Mouse (Mus musculus) lung, embryonic 14.5 days (tissue): ENCODE measurements around the gene Tgoln1. TPM values are rescaled to one million over a fixed set of nuclear protein-coding genes. Genes with fewer than 3 reads are reported as not detected.
A peak's percentile ranks its signal among the peaks of the same experiment; 100 is the strongest.

Source experiments
- ATAC-seq: fragments of 200-750 bp; cut with Nextera tagmentation; 2 replicates; pipeline ENCODE4 v1.8.0; 2017; ENCODE audit warnings: mild to moderate bottlenecking, moderate TSS enrichment, moderate library complexity; ENCODE audit not compliant: insufficient read depth
- DNase-seq: peaks from one replicate; pipeline ENCODE4 v3.0.0-alpha.2; 2015
- H3K27ac ChIP-seq: fragments of 300-500 bp; sonication (generic); 2 replicates; pipeline ENCODE4 v1.5.1; 2014; ENCODE audit warnings: low read depth, mild to moderate bottlenecking, moderate library complexity
- H3K27me3 ChIP-seq: fragments of 300-500 bp; sonication (generic); 2 replicates; pipeline ENCODE4 v1.6.1; 2014; ENCODE audit warnings: low read length, control low read depth; ENCODE audit not compliant: insufficient read depth
- H3K36me3 ChIP-seq: fragments of 300-500 bp; sonication (generic); 2 replicates; pipeline ENCODE4 v1.6.1; 2014; ENCODE audit warnings: control low read depth; ENCODE audit not compliant: insufficient read depth
- H3K4me1 ChIP-seq: fragments of 300-500 bp; sonication (generic); 2 replicates; pipeline ENCODE4 v1.6.1; 2014; ENCODE audit warnings: antibody characterized with exemption, control low read depth; ENCODE audit not compliant: insufficient read depth
- H3K4me2 ChIP-seq: fragments of 300-500 bp; sonication (generic); 2 replicates; pipeline ENCODE4 v1.6.1; 2014; ENCODE audit warnings: mild to moderate bottlenecking
- H3K4me3 ChIP-seq: fragments of 300-500 bp; sonication (generic); 2 replicates; pipeline ENCODE4 v1.5.1; 2014; ENCODE audit warnings: low read depth, low read length
- H3K9ac ChIP-seq: fragments of 300-500 bp; sonication (generic); 2 replicates; pipeline ENCODE4 v1.6.1; 2014
- H3K9me3 ChIP-seq: fragments of 300-500 bp; sonication (generic); 2 replicates; pipeline ENCODE4 v1.6.1; 2016; ENCODE audit warnings: low read depth, low read length, control low read depth
- CTCF ChIP-seq: IDR thresholded peaks from 2 replicates; pipeline ENCODE4 v1.5.1; 2016; ENCODE audit warnings: antibody characterized with exemption, low read depth
- WGBS: fragments of 180-500 bp; shearing (Covaris S2); extraction: QIAGEN DNeasy Blood & Tissue Kit; methylation state at CpG from one replicate; pipeline ENCODE4 v1.1.7; 2014; 5-methylcytosine and 5-hydroxymethylcytosine counted together
- polyA plus RNA-seq: library from polyadenylated mRNA; unstranded; fragments of >200 nt; fragmentation: Nextera tagmentation; extraction: Ambion mirVana; gene quantifications from 2 replicates; pipeline ENCODE4 v1.2.1, GENCODE M21; 2014

Gene Tgoln1
- polyA plus RNA-seq, 1 experiment from 2014 or later, result 40.4 TPM

DNA sequence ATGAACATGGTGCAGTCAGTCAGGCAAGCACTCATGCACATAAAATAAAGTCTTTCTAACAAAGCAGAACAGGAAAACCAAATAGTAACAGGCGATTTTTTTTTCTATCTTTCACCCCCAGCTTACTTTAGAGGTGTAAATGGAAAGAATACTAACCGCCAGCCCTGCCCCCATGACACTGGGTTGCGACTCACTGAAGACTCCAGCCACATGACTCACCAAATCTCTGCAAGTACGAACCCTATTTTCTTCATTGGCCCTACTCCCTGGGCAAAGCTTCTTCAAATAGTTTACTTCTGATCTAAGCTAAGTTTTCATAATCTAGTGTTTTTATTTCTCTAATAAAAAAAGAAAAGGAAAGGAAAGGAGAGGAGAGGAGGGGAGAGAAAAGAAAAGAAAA is 27.8 kb upstream of the Tgoln1 start:
- H3K4me3 ChIP-seq, result no peak overlapping the region
- no peak overlapping the region for H3K9ac ChIP-seq
- H3K27me3 ChIP-seq, result no peaks in the 10 kb centered on the region
- no peak for DNase-seq
- TF ChIP-seq CTCF, result no peak
- H3K27ac ChIP-seq, result no peak overlapping the region
- H3K36me3 ChIP-seq, result peaks cover 5% of the 10 kb centered on the region; the same call in 1 of the 2 replicates
- no peaks in the 10 kb centered on the region for H3K9me3 ChIP-seq
- no peak for ATAC-seq
- no peaks in the 10 kb centered on the region for H3K4me1 ChIP-seq
- WGBS, result 70% methylated on average over 4 of the region's 4 CpGs
- no peak overlapping the region for H3K4me2 ChIP-seq

DNA sequence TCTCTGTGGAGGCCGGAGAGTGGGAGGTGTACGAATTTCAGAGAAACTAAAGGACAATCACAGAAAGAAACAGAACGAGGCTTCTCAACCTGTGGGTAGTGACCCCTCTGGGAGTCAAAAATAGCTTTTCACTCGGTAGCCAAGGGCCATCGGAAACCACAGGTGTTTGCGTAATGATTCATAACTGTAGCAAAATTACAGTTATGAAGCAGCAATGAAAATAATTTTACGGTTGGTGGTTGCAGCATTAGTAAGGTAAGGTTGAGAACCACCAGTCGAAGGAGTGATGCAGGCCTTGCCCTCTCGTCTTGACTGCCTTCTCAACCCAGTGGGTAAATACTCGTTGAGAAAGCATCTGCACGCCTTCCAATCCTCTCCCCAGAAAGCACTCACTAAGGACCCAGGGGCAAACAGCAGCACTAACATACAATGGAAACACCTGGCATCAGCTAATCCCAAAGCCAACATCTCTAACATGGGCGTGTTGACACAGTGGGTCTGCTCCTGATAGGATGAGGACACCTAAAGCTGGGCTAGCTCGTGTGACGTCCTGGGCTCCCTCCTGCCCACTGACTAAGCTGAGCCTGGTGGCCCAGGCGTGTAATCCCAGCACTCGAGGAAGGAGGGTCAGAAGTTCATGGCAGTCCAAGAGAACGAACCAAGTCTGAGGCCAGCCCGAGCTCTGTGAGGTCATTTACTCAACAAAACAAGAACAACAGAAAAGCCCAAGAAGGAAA is 24.6 kb upstream of the Tgoln1 start:
- no peak overlapping the region for H3K4me3 ChIP-seq

DNA sequence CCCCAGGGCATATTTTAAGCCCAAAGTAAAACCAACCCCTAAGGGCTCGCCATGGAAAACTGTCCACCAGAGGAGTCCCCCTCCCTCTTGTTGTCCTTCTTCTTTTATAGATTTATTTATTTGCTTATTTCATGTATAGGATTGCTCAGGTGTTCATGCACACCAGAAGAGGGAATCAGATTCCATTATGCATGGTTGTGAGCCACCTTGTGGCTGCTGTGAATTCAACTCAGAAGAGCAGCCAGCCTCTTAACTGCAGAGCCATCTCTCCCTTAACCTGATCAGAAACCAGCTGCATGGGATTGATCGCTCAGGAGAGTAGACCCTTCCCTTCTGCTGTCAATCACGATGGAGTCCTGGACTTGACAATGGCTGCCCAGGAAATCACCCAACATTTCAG is 20.1 kb upstream of the Tgoln1 start:
- no peak for ATAC-seq
- 76% methylated on average over 3 of the region's 3 CpGs for WGBS
- Histone ChIP-seq H3K4me3 (no peak overlapping the region), H3K36me3 (peaks cover 15% of the 10 kb centered on the region), H3K4me2 (no peak overlapping the region), H3K27me3 (no peaks in the 10 kb centered on the region), H3K4me1 (no peaks in the 10 kb centered on the region), H3K9me3 (no peaks in the 10 kb centered on the region), H3K9ac (no peak overlapping the region), H3K27ac (no peak overlapping the region)
- no peak for DNase-seq
- peak; percentile 37 for TF ChIP-seq CTCF

More for the DNA sequence above, 24.6 kb upstream of the Tgoln1 start:
- Histone ChIP-seq H3K27ac (peak overlapping the region; percentile 48), H3K4me1 (no peaks in the 10 kb centered on the region), H3K27me3 (no peaks in the 10 kb centered on the region), H3K4me2 (no peak overlapping the region), H3K9me3 (no peaks in the 10 kb centered on the region), H3K36me3 (no peaks in the 10 kb centered on the region), H3K9ac (no peak overlapping the region)
- peak; percentile 26 for DNase-seq
- peak; percentile 57 for ATAC-seq
- WGBS, result 64% methylated on average over 18 of the region's 18 CpGs
- TF ChIP-seq CTCF, result no peak

GRCm38 (mm10) chr6:72635760-72636431 is 19.1 kb upstream of the Tgoln1 start:
- 35% methylated on average over 12 of the region's 12 CpGs for WGBS
- peak overlapping the region; percentile 24; the same call in 1 of the 2 replicates for H3K4me2 ChIP-seq
- peaks cover 24% of the 10 kb centered on the region for H3K36me3 ChIP-seq
- peak; percentile 87 for ATAC-seq
- no peaks in the 10 kb centered on the region for H3K4me1 ChIP-seq
- peak; percentile 75 for TF ChIP-seq CTCF
- no peak overlapping the region for H3K4me3 ChIP-seq
- H3K27ac ChIP-seq, result peak overlapping the region; percentile 25; the same call in 1 of the 2 replicates
- DNase-seq, result peak; percentile 93
- no peak overlapping the region for H3K9ac ChIP-seq
- no peaks in the 10 kb centered on the region for H3K9me3 ChIP-seq
- H3K27me3 ChIP-seq, result no peaks in the 10 kb centered on the region

- no peaks in the 10 kb centered on the region for H3K4me1 ChIP-seq
- peaks cover 39% of the 10 kb centered on the region for H3K36me3 ChIP-seq
- DNase-seq (no peak), ATAC-seq (no peak)
- H3K27ac ChIP-seq, result no peak overlapping the region
- no peaks in the 10 kb centered on the region for H3K9me3 ChIP-seq
- no peak overlapping the region for H3K4me3 ChIP-seq
- no peak overlapping the region for H3K4me2 ChIP-seq
- no peaks in the 10 kb centered on the region for H3K27me3 ChIP-seq
- WGBS, result 55% methylated on average over 10 of the region's 10 CpGs
- no peak overlapping the region for H3K9ac ChIP-seq
- no peak for TF ChIP-seq CTCF
Measured at GRCm38 (mm10) chr6:72634311-72634710, 17.5 kb upstream of the Tgoln1 start.

DNA sequence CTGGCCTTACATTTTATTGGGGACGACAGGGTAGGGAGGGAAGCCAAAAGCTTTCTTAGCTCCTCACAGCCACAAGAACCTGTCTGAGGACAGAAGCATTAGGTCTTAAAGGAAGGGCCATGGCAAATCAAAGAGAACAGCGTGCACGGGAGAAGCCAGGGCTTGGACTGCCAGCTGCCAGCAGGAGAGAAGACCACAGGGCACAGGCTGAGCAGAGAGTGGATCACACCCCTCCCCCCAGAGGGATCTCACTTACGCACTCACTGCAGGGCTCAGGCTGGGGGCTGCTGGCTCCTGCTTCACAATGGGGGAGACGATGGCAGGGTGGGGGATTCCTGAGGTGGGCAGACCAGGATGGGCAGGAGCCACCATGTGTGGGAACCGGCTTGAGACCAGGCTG is 14.9 kb upstream of the Tgoln1 start:
- peaks cover 57% of the 10 kb centered on the region for H3K36me3 ChIP-seq
- no peaks in the 10 kb centered on the region for H3K27me3 ChIP-seq
- H3K9ac ChIP-seq, result no peak overlapping the region
- DNase-seq (no peak), ATAC-seq (no peak)
- whole genome bisulfite sequencing, result 77% methylated on average over 6 of the region's 6 CpGs
- H3K4me1 ChIP-seq, result no peaks in the 10 kb centered on the region
- no peak overlapping the region for H3K4me2 ChIP-seq
- no peak for TF ChIP-seq CTCF
- no peaks in the 10 kb centered on the region for H3K9me3 ChIP-seq
- H3K4me3 ChIP-seq, result no peak overlapping the region
- H3K27ac ChIP-seq, result no peak overlapping the region

- Histone ChIP-seq H3K4me3 (no peak overlapping the region), H3K4me2 (no peak overlapping the region), H3K9me3 (no peaks in the 10 kb centered on the region), H3K4me1 (no peaks in the 10 kb centered on the region), H3K27ac (no peak overlapping the region), H3K9ac (no peak overlapping the region), H3K36me3 (peaks cover 64% of the 10 kb centered on the region), H3K27me3 (no peaks in the 10 kb centered on the region)
- no peak for ATAC-seq
- TF ChIP-seq CTCF, result no peak
- 88% methylated on average over 14 of the region's 14 CpGs for WGBS
- DNase-seq, result no peak
Measured at GRCm38 (mm10) chr6:72630961-72631360, 14.2 kb upstream of the Tgoln1 start.
